Mouse (Mus musculus): ENCODE measurements around the gene Gtf2i. TPM values are rescaled to one million over a fixed set of nuclear protein-coding genes. Genes with fewer than 3 reads are reported as not detected.

Gtf2i gene
- polyA plus RNA-seq, 1 experiment from 2014 or later = 204 TPM

DNA sequence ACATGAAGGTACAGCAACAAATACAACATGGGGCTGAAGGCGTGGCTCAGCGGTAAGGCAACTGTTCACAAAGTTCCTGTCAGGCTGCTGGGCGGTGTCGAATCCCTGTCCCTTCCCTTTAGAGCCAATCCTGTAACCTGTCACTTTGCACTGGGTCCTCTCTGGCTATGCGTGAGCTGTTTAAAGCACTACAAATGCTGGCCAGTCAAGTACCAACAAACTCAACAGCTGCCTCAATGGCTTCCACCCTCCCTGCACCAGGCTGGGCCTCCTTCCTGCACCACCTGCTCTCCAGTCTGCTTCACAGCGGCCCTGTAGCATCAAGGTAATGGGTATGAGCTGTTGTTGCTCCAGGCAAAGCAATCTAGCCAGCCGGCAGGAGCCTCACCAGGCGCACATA, 45.8 kb downstream of the Gtf2i start:
- 99% methylated on average over 8 of the region's 8 CpGs for WGBS
- Histone ChIP-seq H3K27me3 (ENCODE audit: low read depth, poor library complexity, severe bottlenecking) (no peaks in the 10 kb centered on the region), H3K36me3 (peaks cover 100% of the 10 kb centered on the region), H3K4me3 (no peak overlapping the region), H3K4me1 (no peaks in the 10 kb centered on the region), H3K9me3 (replicated peaks) (no peaks in the 10 kb centered on the region), H3K27ac (no peak overlapping the region)
- DNase-seq (ENCODE audit: low spot score) = no peak

DNA sequence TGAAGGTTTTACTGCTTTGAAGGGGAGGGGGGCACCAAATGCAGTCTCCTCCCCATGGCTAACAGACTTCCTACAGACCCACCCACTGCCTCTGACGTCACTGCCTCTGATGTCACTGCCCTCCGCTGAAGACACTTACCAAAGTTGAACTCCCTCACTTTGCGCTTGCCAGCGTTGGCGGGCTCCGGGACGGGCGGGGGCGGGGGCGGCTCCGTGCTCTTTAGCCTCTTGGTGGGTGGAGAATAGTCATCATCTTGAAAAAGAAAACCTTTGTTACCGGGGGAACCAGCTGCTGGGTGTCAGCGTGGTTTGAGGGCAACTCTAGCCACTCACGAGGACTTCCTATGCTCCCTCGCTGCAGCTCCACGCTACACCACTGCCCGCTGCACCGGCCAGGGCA, 48.2 kb downstream of the Gtf2i start:
- no peaks in the 10 kb centered on the region for H3K9me3 ChIP-seq (replicated peaks)
- no peaks in the 10 kb centered on the region for H3K4me1 ChIP-seq
- WGBS = 92% methylated on average over 18 of the region's 18 CpGs
- H3K36me3 ChIP-seq = peaks cover 100% of the 10 kb centered on the region
- no peaks in the 10 kb centered on the region for H3K27me3 ChIP-seq (ENCODE audit: low read depth, poor library complexity, severe bottlenecking)
- DNase-seq (ENCODE audit: low spot score) = no peak
- no peak overlapping the region for H3K4me3 ChIP-seq
- H3K27ac ChIP-seq = no peak overlapping the region

DNA sequence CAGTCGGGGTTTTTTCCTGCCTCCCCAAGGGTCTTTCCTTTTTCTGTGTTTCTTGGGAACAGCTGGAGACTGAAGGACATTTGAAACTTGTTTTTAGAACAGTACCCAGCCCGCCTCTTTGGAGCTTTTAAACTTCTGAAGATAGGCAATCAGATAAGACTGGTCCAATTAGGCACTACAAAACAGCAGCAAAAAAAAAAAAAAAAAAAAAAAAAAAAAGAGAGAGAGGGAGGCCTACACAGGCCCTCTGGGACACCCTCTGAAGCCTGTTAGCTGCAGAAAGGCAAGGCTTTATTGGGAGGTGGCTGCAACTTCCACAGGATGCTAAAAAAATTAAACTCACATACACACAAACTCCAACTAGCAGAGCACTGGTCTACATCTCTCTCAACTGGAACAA, 48.7 kb downstream of the Gtf2i start:
- Histone ChIP-seq H3K36me3 (peaks cover 100% of the 10 kb centered on the region), H3K27me3 (ENCODE audit: low read depth, poor library complexity, severe bottlenecking) (no peaks in the 10 kb centered on the region), H3K27ac (no peak overlapping the region), H3K4me3 (no peak overlapping the region), H3K9me3 (replicated peaks) (no peaks in the 10 kb centered on the region), H3K4me1 (no peaks in the 10 kb centered on the region)
- no peak for DNase-seq (ENCODE audit: low spot score)
- 85% methylated on average over 2 of the region's 2 CpGs for WGBS

DNA sequence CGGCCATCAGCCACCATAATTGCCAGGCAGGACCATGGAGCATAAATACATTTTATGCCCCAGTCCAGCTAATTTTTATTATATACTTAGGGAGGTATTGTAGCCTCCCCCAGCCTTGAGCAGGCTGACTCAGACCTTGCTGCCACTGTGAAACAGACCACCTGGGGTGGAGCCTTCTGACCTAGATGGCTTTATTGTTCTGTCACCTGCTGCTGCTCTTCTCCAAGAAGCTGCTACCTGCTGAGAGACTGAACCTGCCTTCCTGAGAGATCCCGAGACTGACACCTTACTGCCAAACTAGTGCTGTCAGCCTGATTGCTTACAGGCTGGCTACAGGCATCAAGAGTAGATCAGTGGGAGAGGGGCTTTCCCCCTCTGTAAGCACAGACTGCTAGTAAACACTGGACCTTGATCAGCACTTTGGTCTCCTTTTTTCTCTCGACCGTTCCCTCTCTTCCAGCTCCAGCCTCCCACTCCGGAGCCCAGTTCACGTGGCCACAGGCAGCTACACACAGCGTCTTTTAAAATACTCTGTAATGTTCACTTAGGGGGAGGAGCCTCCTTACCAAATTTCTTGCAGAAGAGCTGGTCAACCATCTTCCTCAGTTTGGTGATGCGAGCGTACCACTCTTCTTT, 54.4 kb downstream of the Gtf2i start:
- H3K9me3 ChIP-seq (replicated peaks) = no peaks in the 10 kb centered on the region
- no peaks in the 10 kb centered on the region for H3K27me3 ChIP-seq (ENCODE audit: low read depth, poor library complexity, severe bottlenecking)
- DNase-seq (ENCODE audit: low spot score) = no peak
- peaks cover 99% of the 10 kb centered on the region for H3K36me3 ChIP-seq
- 89% methylated on average over 9 of the region's 9 CpGs for WGBS
- H3K4me1 ChIP-seq = no peaks in the 10 kb centered on the region
- H3K4me3 ChIP-seq = no peak overlapping the region
- H3K27ac ChIP-seq = no peak overlapping the region

DNA sequence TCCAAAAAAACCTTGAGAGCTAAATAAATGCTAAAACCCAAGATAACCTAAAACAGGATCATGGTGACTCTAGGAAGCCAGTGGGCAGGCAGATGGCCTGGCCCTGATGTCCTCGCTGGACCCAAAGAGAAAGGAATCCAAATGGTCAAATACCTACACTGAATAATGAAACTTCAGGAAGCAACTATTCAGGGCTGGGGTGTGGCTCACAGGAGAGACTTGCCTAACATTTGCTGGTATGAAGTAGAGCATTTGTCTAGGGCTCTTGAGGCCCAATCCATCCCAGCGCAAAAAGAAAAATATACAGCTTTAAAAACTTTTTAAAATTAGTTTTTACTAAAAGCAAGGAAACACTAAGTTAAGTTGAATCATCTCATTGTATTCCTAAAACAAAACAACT, 55.6 kb downstream of the Gtf2i start:
- peaks cover 99% of the 10 kb centered on the region for H3K36me3 ChIP-seq
- no peak for DNase-seq (ENCODE audit: low spot score)
- H3K27me3 ChIP-seq (ENCODE audit: low read depth, poor library complexity, severe bottlenecking) = no peaks in the 10 kb centered on the region
- H3K4me1 ChIP-seq = no peaks in the 10 kb centered on the region
- no peak overlapping the region for H3K27ac ChIP-seq
- H3K4me3 ChIP-seq = no peak overlapping the region
- WGBS = 95% methylated on average over 2 of the region's 2 CpGs
- no peaks in the 10 kb centered on the region for H3K9me3 ChIP-seq (replicated peaks)

DNA sequence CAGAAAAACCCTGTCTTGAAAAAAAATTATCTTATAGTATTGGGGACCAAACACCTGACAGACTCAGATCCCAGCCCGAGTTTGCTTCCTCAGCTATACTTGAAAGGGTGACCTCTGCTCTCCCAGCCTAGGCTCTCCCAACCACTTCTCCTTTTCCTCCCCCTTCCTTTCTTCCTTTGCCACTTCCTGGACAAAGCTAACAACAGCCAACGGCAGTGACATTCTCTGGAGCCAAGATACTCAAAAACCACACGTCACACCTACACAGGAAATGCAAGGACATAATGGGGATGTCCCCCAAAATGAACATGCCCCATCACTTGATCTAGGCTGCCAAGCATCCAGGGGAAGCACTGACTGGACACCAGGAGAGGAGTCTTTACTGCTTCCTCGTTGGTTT, 56.2 kb downstream of the Gtf2i start:
- Histone ChIP-seq H3K9me3 (replicated peaks) (no peaks in the 10 kb centered on the region), H3K27me3 (ENCODE audit: low read depth, poor library complexity, severe bottlenecking) (no peaks in the 10 kb centered on the region), H3K4me3 (no peak overlapping the region), H3K27ac (no peak overlapping the region), H3K4me1 (no peaks in the 10 kb centered on the region), H3K36me3 (peaks cover 99% of the 10 kb centered on the region)
- no peak for DNase-seq (ENCODE audit: low spot score)
- WGBS = 84% methylated on average over 4 of the region's 4 CpGs

DNA sequence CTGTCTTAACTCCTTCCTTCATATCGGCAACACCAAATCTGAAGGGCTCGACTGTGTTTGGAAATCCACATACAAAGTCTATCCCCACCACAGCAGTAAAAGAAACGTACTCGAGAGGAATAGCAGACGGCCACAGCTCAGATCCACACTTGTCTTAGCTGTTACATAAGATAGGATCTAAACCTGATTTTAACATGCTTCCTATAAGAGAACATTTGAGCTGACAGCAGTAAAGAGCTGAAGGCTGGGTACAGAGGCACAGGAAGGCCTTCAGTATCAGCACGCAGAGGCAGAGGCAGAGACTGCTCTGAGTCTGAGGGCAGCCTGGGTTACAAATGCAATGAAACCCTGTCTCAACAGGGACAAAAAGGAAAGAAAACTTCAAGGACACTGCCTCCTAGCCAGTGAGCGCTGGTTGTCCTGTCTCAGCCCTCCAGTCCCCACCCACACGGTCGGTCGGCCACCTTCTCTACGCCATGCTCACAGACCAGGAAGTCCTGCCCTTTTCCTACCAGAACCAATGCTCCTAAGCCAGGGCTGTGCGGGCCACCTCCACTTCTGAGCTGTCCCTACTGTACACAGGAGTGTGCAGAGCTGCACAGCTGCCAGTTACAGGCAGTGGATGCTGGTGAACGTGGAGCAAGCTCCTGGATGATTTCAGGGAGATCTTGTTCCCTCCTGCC, 57.1 kb downstream of the Gtf2i start:
- 94% methylated on average over 13 of the region's 13 CpGs for WGBS
- DNase-seq (ENCODE audit: low spot score) = no peak
- Histone ChIP-seq H3K4me1 (no peaks in the 10 kb centered on the region), H3K36me3 (peaks cover 99% of the 10 kb centered on the region), H3K9me3 (replicated peaks) (no peaks in the 10 kb centered on the region), H3K27me3 (ENCODE audit: low read depth, poor library complexity, severe bottlenecking) (no peaks in the 10 kb centered on the region), H3K4me3 (no peak overlapping the region), H3K27ac (no peak overlapping the region)

DNA sequence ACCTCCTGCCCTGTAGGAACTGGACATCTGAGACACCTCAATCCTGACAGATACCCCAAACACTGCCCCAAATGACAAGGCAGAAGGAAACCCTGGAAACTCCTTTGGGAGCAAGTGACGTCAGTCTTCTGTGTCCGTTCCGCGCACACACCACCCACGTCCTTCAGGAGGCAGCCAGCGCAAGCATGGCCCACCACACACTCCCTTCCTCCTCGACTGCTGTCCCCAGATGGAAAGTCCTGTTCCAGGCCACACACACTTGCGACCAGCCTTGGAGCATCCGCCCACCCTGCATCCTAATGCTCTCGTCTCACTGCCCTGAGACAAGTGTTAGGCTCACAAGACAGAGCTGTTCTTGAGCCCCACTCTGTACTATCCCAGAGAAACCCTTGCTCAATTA, 59.3 kb downstream of the Gtf2i start:
- no peak for DNase-seq (ENCODE audit: low spot score)
- Histone ChIP-seq H3K27me3 (ENCODE audit: low read depth, poor library complexity, severe bottlenecking) (no peaks in the 10 kb centered on the region), H3K4me1 (no peaks in the 10 kb centered on the region), H3K4me3 (no peak overlapping the region), H3K9me3 (replicated peaks) (no peaks in the 10 kb centered on the region), H3K27ac (no peak overlapping the region), H3K36me3 (peaks cover 98% of the 10 kb centered on the region)
- 96% methylated on average over 10 of the region's 10 CpGs for WGBS

DNA sequence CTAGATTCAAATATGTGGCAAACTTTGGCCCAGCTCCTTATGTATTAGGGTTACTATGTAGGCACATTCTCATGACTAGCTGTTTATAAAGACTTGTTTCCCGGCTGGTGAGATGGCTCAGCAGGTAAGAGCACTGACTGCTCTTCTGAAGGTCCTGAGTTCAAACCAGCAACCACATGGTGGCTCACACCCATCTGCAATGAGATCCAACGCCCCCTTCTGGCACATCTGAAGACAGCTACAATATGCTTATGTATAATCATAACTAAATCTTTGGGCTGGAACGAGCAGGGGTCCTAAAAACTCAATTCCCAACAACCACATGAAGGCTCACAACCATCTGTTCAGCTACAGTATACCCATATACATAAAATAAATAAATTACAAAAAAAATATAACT, 60.8 kb downstream of the Gtf2i start:
- Histone ChIP-seq H3K4me3 (no peak overlapping the region), H3K4me1 (no peaks in the 10 kb centered on the region), H3K27ac (no peak overlapping the region), H3K9me3 (replicated peaks) (no peaks in the 10 kb centered on the region), H3K27me3 (ENCODE audit: low read depth, poor library complexity, severe bottlenecking) (no peaks in the 10 kb centered on the region), H3K36me3 (peaks cover 97% of the 10 kb centered on the region)
- DNase-seq (ENCODE audit: low spot score) = no peak
- 77% methylated on average over 3 of the region's 3 CpGs for WGBS

DNA sequence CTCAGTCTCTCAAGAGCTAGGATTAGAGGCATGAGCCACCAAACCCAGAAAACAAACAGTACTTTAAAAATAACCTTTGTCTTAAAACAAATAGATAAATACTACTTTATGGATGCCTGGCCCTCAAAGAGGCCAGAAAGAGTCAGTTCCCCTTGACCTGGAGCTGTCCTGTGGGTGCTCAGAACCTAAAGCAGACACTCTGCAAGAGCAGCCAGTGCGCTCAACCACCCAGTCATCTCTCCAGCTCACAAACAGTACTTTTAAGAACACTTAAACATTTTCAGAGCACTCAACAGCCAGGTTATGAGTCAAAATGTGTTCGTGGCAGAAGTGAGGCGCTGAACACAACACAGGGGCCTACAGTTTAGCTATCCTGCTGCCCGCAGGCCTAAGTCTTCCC, 63.5 kb downstream of the Gtf2i start:
- Histone ChIP-seq H3K4me3 (no peak overlapping the region), H3K4me1 (no peaks in the 10 kb centered on the region), H3K36me3 (peaks cover 98% of the 10 kb centered on the region), H3K9me3 (replicated peaks) (no peaks in the 10 kb centered on the region), H3K27me3 (ENCODE audit: low read depth, poor library complexity, severe bottlenecking) (no peaks in the 10 kb centered on the region), H3K27ac (no peak overlapping the region)
- no peak for DNase-seq (ENCODE audit: low spot score)
- WGBS = 96% methylated on average over 4 of the region's 4 CpGs

DNA sequence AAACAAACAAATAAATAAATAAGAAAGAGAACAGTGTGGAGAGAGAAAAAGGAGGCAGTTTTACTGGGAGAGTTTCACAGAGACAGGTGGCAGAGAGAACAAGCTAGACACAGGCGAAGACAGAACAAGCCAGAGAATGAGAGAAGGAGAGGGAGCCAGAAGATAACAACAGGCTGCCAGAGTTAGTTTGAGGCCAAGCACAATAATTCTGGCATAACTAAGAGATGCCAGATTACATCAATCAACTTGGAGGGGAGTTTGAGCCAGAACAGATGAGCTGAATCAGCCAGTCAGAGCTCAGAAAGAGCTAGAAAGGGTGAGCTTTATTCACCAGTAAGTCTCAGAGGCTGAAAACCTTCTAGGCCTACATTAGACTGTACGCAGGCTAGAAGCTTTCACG, 64.0 kb downstream of the Gtf2i start:
- no peak for DNase-seq (ENCODE audit: low spot score)
- no peaks in the 10 kb centered on the region for H3K9me3 ChIP-seq (replicated peaks)
- 96% methylated on average over 3 of the region's 3 CpGs for WGBS
- no peak overlapping the region for H3K27ac ChIP-seq
- H3K36me3 ChIP-seq = peaks cover 98% of the 10 kb centered on the region
- no peak overlapping the region for H3K4me3 ChIP-seq
- no peaks in the 10 kb centered on the region for H3K27me3 ChIP-seq (ENCODE audit: low read depth, poor library complexity, severe bottlenecking)
- no peaks in the 10 kb centered on the region for H3K4me1 ChIP-seq

DNA sequence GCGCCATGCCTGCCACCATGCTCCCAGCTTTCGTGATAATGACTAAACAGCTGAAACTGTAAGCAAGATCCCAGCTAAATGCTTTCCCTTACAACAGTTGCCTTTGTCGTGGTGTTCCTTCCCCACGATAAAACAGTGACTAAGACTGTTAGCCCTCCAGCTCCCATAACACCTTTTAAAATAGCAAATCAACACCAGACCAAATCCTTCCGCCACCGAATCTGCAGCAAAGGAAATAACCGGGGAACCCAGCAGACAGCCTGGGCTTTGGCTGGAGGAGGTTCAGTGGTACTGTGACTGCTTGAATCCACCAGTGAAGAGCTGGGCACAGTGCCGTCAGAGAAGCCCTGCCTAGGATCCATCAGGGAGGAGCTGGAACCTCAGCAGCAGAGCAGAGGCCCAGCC, 65.3 kb downstream of the Gtf2i start:
- H3K4me1 ChIP-seq = no peaks in the 10 kb centered on the region
- H3K9me3 ChIP-seq (replicated peaks) = no peaks in the 10 kb centered on the region
- WGBS = 96% methylated on average over 8 of the region's 8 CpGs
- H3K27me3 ChIP-seq (ENCODE audit: low read depth, poor library complexity, severe bottlenecking) = no peaks in the 10 kb centered on the region
- H3K27ac ChIP-seq = no peak overlapping the region
- no peak for DNase-seq (ENCODE audit: low spot score)
- H3K4me3 ChIP-seq = no peak overlapping the region
- peaks cover 98% of the 10 kb centered on the region for H3K36me3 ChIP-seq

DNA sequence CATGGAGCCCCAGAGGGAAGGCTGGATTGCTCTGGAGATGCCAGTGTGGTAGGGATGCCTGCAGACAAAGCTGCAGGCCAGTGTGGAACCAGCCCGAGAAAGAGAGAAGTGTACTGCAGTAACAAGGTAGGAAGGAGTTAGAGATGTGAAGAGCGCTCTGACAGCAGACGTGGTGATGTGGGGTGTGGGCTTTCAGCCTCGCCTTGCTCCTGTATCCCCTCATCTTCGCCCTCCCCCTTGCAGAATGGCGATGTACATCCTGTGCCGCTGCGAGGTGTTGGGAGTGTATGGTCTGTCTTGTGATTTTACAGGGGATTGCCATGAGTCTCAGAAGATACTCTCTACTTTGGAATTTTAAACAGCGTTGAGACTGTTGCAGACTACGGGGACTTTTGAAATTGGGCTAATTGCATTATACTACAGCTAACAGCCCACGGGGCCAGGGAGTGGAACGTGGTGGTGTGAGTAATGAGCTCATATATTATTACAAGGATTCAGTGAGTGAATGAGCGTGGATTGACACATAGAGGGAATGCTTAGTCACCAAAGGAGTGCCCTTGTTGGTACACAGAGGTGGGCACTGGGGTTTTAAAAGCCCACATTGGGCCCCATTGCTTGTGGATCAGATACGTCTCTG, 65.8 kb downstream of the Gtf2i start:
- H3K36me3 ChIP-seq = peaks cover 98% of the 10 kb centered on the region
- no peak overlapping the region for H3K4me3 ChIP-seq
- 94% methylated on average over 14 of the region's 14 CpGs for WGBS
- no peaks in the 10 kb centered on the region for H3K27me3 ChIP-seq (ENCODE audit: low read depth, poor library complexity, severe bottlenecking)
- no peak for DNase-seq (ENCODE audit: low spot score)
- H3K4me1 ChIP-seq = no peaks in the 10 kb centered on the region
- no peaks in the 10 kb centered on the region for H3K9me3 ChIP-seq (replicated peaks)
- H3K27ac ChIP-seq = no peak overlapping the region

Measured in limb, embryonic 10.5 days (tissue).